Mouse (Mus musculus) G1E (cell line): ENCODE data around the gene Fam208a.

Experiments
- CTCF ChIP-seq: IDR thresholded peaks from 2 replicates; pipeline ENCODE4 v1.5.1; 2012; ENCODE audit warnings: low read depth, low read length, inconsistent platforms, mixed read lengths
- GATA1 ChIP-seq: IDR thresholded peaks from 2 replicates; pipeline ENCODE4 v1.6.1; 2012; ENCODE audit warnings: borderline replicate concordance, low read length, inconsistent platforms, mixed read lengths
- POLR2AphosphoS5 ChIP-seq: IDR thresholded peaks from 2 replicates; pipeline ENCODE4 v1.6.1; 2012; ENCODE audit warnings: low read depth, low read length, inconsistent platforms; ENCODE audit not compliant: insufficient replicate concordance

DNA sequence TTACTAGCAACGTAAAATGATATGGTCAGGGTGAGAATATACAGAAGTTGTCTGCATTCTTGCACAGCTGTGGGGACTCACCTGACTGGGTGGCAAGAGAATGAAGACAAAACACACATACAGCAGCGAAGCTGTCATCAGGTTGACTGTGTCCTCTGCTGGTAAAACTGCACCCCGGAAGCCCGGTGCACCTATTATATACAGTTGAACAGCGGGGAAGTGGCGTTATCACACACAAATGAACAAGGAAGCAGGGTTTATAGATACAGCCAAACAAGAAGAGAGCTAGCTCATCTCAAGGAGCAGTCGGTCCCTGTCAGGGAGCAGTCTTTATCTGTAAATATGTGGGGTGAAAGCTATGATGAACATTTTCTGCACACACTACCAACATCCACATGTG is 17.1 kb upstream of the Fam208a start:
- TF ChIP-seq CTCF (no peak), GATA1 (no peak), POLR2AphosphoS5 (no peak)
